In the genomic region with DNA sequence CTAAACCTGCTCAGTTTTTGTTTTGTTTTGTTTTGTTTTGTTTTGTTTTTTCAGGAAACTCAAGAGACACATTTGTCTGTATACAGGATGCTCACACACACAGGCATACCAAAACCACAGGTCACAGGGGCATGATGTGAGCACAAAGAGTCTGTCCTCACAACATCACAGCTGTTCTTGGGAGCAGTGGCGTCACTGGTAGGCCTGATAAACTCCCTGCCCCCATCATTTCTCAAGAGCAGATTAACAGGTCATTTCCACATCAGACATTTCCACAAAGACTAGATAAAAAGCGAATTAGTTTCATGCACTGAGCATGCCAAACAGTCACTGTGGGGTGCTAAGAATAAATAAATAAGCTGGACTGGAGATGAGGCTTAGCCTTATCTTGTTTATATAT, we compare ENCODE assay signal across 10 mouse cellular contexts.
DNase-seq lines count a peak whose midpoint lies in the region; ATAC-seq and TF ChIP-seq lines count a peak whose summit lies in the region.
"Had no signal": no experiment of that assay in that cellular context is flagged by ENCODE, and none has a peak within 500 bp of the region (broad histone marks: within the 10 kb centered on the region; RNA-seq: fewer than 3 reads in every experiment).

No protein-coding gene starts in this region.

- no peaks in the 10 kb centered on the region for H3K9me3 ChIP-seq in liver, embryonic 16.5 days (replicated peaks; ENCODE audit: control insufficient read depth, low read length)
- H3K9me3 ChIP-seq in midbrain, embryonic 10.5 days (replicated peaks): no peaks in the 10 kb centered on the region

- intact Hi-C loops in left cerebral cortex, postnatal 25 days (cut with DNase I): no loop called here

- TF ChIP-seq CTCF in embryonic fibroblast, embryonic 13.5 days (IDR thresholded peaks at IDR 0.05; ENCODE audit: borderline replicate concordance, insufficient read depth, low read length): no peak

- H3K4me3 ChIP-seq in embryonic fibroblast, embryonic 13.5 days (ENCODE audit: insufficient read depth, low read length): no peak overlapping the region
- H3K4me3 ChIP-seq in liver, embryonic 16.5 days (ENCODE audit: low read depth, low read length): no peak overlapping the region
- no peak overlapping the region for H3K4me3 ChIP-seq in midbrain, embryonic 10.5 days

- no peaks in the 10 kb centered on the region for H3K27me3 ChIP-seq in liver, embryonic 16.5 days (ENCODE audit: control insufficient read depth, insufficient read depth, low read depth, low read length)
- peaks cover 9% of the 10 kb centered on the region for H3K27me3 ChIP-seq in midbrain, embryonic 10.5 days (ENCODE audit: low read depth, poor library complexity, severe bottlenecking)

- peak; percentile 25 for DNase-seq in 3134 (ENCODE audit: extremely low read depth, insufficient read length, low spot score)
- DNase-seq in 3T3-L1 (ENCODE audit: low read depth, low spot score): peak; percentile 30
- DNase-seq in midbrain, embryonic 10.5 days (ENCODE audit: low spot score): no peak
- no peak for DNase-seq in left cerebral cortex, postnatal 25 days (ENCODE audit: low spot score in 2 of 2)
- no peak for DNase-seq in layer of hippocampus, adult 18-20 months (ENCODE audit: low spot score in 2 of 2)
- DNase-seq: heart, postnatal 4 days; kidney, adult 8-10 months; right cerebral cortex, postnatal 14 days had no signal

- H3K27ac ChIP-seq in embryonic fibroblast, embryonic 13.5 days (ENCODE audit: insufficient read depth, low read length): peak overlapping the region; percentile 35; the same call in 1 of the 2 replicates
- peak overlapping the region; percentile 93 for H3K27ac ChIP-seq in liver, embryonic 16.5 days (ENCODE audit: low read length)
- no peak overlapping the region for H3K27ac ChIP-seq in midbrain, embryonic 10.5 days (replicated peaks)

- no peak for TF ChIP-seq POLR2A in embryonic fibroblast, embryonic 13.5 days (IDR thresholded peaks at IDR 0.05; ENCODE audit: low read depth, low read length)

- peaks cover 4% of the 10 kb centered on the region; the same call in 1 of the 2 replicates for H3K4me1 ChIP-seq in embryonic fibroblast, embryonic 13.5 days (ENCODE audit: control insufficient read depth, insufficient read depth, low read length)
- H3K4me1 ChIP-seq in liver, embryonic 16.5 days (ENCODE audit: control insufficient read depth, low read depth, low read length): peaks cover 63% of the 10 kb centered on the region
- peaks cover 13% of the 10 kb centered on the region for H3K4me1 ChIP-seq in midbrain, embryonic 10.5 days

- no peak overlapping the region for H3K4me2 ChIP-seq in liver, embryonic 16.5 days (ENCODE audit: low read depth, low read length)

- peak; percentile 27 for ATAC-seq in liver, embryonic 16.5 days (ENCODE audit: low read depth)

- no peaks in the 10 kb centered on the region for H3K36me3 ChIP-seq in liver, embryonic 16.5 days (ENCODE audit: control insufficient read depth, insufficient read depth)
- no peaks in the 10 kb centered on the region for H3K36me3 ChIP-seq in midbrain, embryonic 10.5 days

- H3K9ac ChIP-seq in liver, embryonic 16.5 days (ENCODE audit: low read depth, low read length): no peak overlapping the region

- WGBS in liver, embryonic 16.5 days (ENCODE audit: insufficient replicate concordance): 17% methylated on average over 2 of the region's 2 CpGs
- WGBS in midbrain, embryonic 10.5 days: 59% methylated on average over 2 of the region's 2 CpGs

Comparison
In these comparisons a context has a peak if more than half of its experiments do, and no peak if none do; other contexts are left out.
1. DNase-seq: peak in 3134 (single experiment) and 3T3-L1 (single experiment); none in midbrain, embryonic 10.5 days (single experiment), left cerebral cortex, postnatal 25 days (0 of 2) and layer of hippocampus, adult 18-20 months (0 of 2).